Mouse (Mus musculus) retina, postnatal 7 days (tissue): ENCODE data around the gene Crybb1.

Source experiments
- DNase-seq: peaks from one replicate; pipeline ENCODE4 v3.0.0-alpha.2; 2012; ENCODE audit warnings: low read depth, low spot score

The Crybb1 gene

DNA sequence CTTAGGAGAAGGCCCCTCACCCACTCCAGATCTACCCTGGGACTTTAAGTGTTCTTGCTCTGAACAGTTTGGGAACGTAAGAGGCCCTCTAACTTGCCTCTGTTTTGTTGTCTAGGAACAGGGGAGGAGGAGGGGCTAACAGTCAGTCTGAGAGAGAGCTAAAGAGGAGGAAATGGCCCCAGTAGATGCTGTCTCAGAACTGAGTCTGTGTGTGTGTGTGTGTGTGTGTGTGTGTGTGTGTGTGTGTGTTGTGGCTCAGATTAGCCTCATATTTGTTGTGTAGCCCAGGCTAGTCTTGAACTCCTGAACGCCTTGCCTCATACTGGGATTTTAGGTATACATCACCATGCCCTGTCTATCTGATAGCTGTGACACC lies 31.0 kb downstream of the Crybb1 start:
- no peak for DNase-seq

DNA sequence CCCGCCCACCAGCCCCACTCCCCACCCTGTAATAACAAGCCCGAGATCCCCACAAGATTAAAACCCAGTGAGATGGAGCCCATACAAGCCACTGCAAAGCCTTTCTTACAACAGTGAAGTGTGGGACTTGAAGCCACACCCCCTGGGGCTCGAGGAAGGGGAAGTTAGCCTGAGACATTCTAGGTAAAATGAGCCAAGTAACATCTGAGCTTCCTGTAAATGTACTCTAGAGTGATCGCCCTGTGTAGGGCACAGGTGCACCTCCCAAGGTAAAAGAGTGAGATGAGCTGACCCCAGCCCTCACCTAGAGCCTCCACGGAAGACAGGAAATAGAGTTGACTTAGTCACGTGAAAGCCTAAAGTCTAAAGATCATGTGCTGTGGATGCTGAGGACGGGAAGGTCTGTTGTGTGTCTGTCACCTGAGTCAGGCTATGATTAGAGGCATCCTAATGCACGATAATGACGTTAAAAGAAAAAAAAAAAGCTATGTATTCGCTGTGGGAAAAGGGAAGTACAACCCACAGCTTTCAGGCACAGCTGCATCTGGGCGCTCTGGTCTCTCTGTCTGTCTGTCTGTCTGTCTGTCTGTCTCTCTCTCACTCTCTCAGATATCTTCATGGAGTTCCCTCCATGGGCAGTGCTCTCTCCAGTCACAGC lies 31.5 kb downstream of the Crybb1 start:
- no peak for DNase-seq

DNA sequence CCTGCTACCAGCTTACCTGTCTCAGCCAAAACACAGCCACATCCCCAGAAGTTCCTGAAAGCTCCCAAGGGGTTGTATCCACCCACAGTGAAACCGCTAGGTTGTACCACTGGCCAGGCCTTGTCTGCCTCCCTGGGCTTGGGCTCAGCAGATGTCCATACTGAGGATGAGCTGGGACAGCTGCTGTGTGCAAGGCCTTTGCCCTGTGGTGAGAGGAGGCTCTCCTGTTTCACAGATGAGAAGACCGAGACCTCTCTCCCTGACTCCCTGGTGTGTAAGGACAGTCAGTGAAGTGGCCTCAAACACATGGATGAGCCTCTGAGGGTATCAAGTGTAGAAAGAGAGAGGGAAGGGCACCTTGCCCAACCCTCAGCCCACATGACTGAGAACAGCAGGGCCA lies 32.0 kb downstream of the Crybb1 start:
- no peak for DNase-seq

DNA sequence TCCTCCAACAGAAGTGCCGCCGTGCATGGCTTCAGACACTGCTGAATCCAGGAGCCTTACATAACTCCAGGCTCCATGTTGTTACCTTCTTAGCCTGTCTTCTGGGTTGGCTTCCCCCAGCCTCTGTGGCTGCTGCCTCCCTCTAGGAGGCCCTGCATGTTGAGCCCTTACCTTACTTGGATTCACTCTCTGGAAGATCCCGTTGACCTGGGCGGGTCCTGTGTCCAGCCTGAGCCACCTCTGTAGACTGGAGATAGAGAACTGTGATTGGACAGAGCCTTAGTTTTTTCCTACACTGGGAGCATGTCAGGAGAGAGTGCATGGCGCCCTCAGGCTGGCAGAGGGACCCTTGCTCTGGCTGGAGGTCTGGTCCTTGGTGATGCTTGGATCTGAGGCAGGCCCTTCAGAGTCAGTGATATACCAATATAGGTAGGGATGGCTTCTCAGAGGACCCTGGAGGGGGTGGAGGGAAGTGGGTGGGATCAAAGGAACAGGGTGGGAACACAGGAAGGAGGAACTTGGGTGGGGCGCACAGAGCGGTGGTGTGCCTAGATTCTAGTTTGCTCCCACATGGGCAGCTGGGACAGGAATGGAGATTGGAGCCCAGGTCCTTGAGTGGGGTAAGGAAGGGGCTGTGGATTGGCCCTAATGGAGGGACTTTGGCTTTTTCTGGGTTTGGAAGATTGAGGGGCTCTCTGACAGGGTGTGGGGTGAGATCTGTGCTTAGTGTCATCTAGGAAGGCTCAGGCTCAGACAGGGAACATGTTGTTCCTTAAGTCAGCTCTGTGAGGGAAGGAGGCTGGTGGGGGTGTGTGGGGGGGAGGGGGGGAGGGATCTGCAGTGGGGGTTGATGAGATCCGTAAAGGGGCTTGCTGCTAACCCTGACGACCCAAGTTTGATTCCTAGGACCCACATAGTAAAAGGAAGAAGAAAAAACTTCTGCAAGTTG lies 32.9 kb downstream of the Crybb1 start:
- DNase-seq = no peak

DNA sequence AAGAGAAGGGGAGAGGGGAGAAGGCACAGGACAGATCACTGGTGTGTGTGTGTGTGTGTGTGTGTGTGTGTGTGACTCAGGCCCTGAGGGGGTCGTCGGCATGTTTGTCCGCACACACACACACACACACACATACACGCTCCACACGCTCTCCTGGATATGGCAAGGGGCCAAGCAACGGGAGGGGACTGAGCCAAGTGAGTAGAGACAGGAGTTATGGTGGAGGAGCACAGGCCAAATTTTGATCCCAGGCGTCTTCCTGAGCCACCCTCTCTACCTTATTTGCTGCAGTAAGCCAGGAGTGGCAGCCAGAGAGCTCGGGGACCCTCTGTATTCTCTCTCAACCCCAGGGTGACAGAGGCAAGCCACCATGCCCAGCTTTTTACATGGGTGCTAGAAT lies 33.6 kb downstream of the Crybb1 start:
- no peak for DNase-seq

DNA sequence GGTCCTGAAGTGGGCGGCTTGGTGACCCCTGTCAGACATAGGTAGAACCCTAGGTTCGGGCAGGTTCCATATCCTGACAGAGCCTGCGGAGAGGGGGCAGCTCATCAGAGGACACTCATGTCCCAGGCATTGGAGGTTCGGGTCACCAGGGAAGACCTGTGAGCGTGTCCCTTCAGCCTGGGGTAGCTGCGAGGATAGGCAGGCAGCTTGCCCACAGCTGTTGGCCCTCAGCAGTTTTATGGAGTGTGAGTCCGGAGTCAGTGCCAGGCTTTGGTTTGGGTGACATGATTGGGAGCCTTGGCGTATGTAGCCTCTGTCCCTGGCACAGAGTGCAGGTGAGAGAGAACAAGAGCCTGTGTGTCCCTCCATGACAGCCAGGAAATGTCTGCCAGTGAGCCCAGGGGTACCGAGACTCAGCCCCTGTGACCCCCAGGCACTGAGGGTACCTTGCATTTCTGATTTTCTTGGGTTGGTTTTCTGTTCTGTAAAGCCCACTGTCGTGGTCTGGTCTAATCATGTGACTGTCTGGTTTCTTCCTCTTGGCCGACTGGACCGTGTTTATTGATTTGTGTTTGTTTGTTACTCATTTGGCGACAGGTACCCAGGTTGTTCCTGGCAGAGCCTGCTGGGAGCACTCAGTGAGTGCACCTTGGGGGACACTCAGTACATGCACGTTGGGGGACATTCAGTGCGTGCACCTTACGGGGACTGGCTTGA lies 34.4 kb downstream of the Crybb1 start:
- DNase-seq = no peak

DNA sequence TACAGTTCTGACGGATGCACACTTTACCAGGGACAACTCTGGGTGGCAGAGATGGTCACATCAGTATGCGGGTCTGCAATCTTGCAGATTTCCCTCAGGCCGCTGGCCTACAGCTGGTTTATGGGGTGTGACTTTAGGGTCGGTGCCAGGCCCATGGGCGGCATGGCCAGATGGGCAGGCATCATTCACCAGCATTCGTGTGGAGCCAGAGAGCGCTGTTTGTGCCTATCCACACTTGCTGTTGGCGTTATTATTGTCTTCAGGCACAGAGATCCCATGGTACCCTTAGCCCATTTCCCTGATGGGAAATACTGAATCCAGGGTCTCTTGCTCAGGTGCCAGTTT lies 34.9 kb downstream of the Crybb1 start:
- DNase-seq = no peak

DNA sequence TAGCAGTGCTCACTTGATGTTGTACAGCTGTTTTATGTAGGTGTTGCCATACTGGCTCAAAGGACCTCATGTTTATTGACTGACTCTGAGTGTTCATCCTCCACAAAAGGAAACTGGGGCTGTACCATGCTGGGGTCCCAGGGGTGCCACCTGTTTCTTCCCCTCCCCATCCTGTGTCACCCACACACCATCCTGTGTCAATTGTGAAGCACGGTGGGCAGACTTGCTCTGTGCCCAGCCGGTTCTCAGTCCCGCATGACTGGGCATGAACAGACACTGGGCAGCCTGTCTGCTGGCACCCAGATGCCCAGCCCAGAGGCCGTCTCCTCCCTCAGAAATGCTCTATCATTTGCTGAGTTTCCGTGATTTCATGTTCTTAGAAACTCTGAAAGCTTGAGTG lies 36.3 kb downstream of the Crybb1 start:
- no peak for DNase-seq

DNA sequence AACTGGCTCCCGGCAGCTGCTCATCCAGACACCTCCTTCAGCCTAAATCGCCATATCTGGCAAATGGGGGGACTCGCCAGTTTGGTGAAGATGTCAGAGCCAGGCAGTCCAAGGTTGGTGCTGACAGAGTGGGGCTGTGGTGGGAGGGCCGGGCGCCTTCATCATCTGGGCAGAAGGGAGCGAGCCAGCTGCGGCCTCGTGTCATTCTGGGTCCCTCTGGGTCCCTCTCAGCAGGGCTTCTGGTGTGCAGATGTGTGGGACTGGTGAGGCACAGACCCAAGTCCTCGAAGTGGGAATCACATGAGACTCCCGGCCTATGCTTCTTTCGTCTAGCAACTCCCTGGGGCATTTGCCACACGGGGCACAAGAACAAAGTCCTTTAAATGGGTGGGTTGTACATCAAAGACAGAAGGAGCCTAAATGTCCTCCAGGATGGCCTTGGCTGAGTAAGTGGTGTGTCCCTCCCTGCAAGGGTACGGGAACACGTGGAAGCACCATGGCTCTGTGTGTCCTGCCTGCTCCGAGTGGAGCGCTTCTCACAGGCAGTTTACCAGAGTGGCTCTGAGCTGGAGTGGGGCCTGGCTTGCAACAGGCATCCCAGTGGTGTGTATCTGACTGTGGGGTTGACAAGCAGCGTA lies 36.8 kb downstream of the Crybb1 start:
- DNase-seq = no peak

DNA sequence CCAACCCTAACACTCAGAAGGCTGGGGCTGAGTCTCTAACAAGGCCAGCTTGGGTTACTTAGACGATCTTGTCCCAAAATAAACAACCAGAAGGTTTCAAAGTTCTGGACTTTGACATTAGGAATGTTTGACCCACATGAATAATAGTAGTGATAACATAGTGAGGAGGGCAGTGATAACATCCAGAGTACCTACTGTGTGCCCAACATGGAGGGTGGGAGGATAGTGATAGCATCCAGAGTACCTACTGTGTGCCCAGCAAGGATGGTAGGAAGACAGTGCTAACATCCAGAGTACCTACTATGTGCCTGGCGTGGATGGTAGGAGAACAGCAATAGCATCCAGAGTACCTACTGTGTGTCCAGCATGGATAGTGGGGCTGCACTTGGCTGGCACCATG lies 38.2 kb downstream of the Crybb1 start:
- DNase-seq = no peak

DNA sequence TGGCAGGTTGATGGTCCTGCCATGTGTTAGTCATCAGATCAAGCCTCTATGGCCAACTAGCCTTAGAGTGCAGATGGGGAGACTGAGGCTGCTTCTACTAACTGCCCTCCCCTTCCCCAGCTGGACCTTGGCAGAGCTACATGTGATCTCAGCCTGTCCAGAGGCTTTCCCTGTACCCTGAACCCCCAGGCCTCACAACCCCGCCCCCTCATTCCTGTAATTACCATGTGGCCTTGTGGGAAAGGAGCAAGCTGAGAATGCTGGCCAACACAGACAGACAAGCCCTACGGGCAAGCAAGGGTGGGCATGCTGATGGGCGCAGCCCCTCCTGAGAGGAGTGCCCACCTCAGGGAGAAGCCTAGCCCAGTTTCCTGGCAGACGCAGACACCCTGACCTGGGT lies 39.1 kb downstream of the Crybb1 start:
- DNase-seq = no peak

DNA sequence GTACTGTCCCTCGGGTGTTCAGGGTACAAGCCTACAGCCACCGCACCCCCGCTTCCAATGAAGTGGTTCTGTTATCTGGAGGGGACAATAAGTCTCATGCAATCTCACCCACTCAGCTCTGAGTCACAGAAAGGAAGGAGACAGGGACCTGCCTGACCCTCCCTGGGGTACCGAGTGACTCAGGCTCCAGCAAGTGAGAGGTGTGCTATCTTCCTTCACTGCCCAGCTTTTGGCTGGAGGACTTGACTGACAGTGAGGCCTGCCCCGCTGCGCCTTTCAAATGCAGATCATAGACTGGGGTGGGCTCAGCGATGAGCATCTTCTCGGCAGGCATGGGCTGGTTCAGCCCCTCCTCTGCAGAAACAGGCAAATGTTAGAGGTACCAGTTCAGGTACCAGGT lies 39.5 kb downstream of the Crybb1 start:
- no peak for DNase-seq

DNA sequence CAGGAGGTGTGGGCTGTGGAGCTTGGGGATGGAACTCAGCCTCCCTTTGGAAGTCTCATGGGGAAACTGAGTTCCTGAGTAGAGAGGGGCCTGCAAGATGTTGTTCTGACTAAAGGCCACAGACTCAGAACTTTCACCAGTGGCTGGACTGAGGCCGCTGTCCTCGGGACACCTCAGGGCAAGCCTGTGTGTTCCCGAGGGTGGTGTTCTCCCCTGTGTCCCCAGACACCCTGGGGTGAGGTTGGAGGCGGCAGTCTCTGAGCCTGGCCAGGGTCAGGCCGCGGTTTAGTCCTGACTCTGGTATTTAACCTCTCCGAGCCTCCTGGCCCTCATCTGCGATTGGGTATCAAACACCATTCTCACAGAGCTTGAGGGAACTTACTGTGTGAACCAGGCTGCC lies 39.9 kb downstream of the Crybb1 start:
- no peak for DNase-seq

DNA sequence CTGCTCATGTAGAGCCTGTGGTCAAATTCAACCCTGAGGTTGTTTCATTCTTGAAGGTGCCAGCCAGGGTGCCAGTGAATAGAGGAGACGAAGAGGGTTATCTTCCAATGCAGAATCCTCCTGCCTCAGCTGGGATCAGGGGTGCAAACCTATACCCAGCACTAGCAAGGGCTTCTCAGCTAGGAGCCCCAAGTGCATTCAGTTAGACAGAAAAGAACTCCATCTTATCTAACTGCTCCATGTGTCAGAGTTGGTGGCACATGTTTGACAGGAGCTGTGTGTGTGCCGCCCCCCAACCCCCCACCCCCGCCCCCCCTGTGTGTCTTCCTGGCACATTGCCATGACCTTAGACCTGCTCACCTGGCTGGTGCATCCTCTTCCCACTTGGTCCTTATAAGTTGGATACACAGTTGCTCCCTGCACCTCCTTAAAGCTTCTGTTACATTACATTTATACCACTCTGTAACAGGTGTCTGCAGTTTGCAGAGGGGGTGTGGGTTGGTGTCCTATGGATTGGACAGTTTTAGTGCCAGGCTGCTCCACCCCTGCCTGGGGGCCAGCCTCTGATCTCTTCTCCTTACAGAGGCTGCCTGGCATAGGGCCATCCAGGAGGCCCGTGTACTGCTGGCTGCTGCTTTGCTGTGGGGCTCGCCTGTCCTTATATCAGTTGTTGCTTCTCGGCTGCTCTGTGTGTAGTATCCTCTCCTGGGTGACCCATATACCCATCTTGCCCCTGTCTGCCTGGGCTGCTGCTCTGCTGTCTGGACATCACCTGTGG lies 41.0 kb downstream of the Crybb1 start:
- DNase-seq = no peak

DNA sequence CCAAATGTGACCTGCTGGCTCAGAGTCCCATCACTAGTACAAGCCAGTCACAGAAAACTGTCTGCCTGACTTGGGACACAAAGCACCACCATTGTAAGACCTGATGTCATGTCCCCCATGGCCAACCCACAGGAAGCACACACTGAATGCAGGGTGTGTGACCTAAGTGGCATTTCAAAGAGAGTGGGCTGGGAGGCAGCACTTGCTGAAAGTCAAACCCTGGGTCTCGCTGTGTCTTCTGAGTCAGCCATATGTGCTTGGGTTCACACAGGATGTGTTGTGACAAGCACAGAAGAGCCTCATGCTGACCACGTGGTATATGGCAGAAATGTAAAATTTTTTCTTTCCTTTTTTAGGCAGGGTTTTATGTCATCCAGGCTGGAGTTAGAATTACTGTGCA lies 41.6 kb downstream of the Crybb1 start:
- no peak for DNase-seq

DNA sequence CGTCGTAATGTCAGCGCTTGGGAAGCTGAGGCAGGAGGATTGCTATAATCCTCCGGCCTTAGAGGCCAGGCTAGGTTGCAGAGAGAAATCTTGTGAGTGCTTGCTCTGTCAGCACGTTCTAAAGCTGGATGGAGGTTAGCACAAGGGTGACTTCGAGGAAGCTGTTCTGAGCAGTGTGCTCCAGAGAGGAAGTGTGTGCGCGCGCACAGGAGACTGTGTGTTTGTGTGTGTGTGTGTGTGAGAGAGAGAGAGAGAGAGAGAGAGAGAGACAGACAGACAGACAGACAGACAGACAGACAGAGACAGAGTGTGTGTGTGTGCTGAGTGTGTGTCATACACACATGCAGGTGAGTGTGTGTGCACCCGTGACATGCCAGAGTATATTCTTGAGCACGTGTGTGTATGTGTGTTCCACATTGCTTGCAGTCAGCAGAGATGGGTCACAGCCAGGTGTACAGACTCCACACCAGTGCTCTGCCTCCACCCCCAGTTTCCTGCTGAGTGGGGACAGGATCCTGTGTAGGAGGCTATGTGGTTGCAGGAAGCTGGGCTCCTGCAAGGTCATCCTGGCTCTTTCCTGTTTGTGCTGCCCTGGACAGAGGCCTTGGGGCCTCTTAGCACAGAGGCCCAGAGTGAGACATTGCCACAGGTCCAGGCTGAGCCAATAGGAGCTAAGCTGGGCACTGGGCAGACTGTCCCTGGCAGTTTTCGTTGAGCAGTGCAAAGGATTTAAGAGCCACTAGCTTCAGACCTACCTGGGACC lies 42.8 kb downstream of the Crybb1 start:
- no peak for DNase-seq

DNA sequence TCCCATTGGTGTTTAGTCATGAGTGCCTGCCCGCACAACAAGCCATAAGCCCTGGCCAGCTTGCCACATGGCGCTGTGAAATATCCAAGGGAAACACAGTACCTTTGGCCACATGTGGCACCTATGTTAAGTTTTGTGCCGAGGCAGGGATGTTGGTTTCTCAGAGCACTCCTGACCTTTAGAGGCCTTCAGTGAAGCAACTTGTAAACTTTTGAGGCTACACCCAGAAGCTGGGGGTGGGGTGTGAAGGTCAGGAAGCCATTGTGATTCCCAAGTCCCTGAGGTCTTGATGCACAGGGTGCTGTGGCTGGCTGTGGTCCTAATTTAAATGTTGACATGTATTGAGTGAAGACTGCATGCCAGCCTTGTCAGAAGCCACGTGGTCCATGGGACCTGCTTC lies 43.8 kb downstream of the Crybb1 start:
- DNase-seq = no peak

DNA sequence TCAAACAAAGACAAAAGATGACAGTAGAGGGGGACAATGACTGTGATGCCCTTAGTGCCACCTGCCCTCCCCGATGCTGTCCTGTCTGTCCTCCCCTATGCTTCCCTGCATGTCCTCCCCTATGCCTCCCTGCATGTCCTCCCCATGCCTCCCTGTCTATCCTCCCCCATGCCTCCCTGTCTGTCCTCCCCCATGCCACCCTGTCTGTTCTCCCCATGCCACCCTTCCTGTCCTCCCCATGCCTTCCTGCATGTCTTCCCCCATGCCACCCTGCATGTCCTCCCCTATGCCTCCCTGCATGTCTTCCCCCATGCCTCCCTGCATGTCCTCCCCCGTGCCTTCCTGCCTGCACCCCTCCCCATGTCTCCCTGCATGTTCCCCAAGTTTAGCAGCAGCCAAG lies 44.5 kb downstream of the Crybb1 start:
- no peak for DNase-seq

DNA sequence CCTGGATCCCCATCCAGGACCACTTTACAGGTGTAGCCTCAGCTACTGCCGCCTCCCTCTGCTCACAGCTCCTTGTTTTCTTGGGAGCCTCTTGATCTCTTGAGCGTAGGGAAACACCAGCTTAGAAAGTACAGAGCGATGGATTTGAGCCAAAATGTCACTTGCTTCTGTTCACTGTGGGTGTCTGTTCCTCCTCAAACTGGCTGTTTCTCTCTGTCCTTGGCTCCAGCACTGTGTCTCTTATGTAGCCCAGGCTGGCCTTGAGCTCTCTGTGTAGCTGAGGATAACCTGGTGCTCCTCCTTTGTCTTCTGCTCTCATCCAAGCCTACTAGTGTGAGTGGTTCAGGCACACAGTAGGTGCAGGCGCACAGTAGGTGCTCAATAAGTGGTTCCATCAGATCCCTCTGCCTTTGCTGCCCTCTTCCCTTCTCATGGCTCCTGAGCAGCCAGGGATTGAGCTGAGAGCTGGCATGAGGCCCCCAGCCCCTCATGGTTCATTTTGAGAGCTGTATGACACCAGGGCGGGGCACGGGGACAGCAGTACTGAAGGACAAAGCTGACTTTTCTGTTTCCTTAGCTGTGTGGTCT lies 45.2 kb downstream of the Crybb1 start:
- no peak for DNase-seq

DNA sequence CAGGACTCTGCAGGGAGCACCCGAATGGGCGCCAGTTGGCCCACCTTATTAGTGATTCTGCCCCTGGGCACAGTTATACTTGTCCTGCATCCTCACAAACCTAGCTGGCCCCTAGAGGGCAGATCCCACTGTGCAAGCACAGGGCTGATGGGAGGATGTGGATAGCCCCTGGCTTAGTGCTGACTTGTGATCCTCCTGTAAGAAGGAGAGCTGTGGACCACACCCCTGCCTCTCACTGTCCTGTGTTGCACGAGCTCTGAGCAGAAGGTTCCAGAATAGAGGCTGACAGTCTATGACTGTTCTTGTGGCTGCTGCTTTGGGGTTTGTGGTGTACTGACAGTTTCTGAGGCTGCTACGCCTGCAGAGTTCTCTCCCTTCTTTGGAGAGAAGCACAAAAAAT lies 46.1 kb downstream of the Crybb1 start:
- no peak for DNase-seq
